Mouse (Mus musculus): ENCODE results near the gene Kansl3. TPM values are rescaled to one million over a fixed set of nuclear protein-coding genes. Genes with fewer than 3 reads are reported as not detected.

The Kansl3 gene
- polyA plus RNA-seq, 1 experiment from 2014 or later, result 44.5 TPM

DNA sequence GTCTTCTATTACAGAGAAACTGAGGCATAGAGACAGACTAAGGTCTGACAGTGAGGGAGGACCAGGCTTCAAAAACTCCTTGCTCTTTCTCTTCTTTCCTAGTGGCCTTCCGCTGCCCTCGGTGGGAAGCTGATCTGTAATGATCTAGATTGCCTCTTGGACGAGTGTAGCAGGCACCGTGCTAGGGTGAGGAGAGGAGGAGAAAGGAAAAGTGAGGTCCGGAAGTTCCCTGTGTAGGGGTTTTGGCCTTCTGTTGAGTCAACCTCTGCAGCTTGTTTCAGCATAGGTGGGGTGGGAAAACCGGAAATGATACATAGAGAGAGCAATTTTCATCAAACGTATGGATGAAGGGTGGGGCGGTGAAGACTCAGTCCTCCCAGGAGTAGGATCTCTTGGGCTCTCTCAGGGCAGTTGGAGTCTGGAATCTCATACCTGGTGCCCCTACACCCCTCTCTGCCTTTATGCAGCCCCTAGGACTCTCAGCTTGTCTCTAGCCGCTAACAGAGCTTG, 60.0 kb downstream of the Kansl3 start:
- H3K4me3 ChIP-seq, result peak overlapping the region; percentile 63

DNA sequence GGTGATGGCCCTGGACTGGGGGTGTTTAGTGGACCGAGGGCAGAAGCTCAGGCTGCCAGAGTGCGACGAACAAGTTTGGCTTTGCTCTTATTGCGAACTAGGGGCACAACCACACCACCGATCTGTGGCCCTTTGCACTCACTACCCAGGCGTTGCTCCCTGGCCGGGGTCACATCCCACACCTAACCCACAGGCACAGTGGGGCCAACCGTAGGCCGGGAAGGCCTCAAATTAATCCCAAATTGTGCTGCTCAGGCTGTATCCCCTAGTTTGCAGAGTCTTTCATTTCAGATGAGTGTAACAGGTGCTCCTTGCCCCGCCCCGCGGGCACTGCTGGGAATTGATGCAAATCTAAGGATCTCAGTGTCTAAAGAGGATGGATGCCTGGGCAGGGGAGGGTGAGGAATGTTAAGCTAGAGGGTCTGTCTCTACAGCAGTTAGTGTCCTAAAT, 60.5 kb downstream of the Kansl3 start:
- Histone ChIP-seq H3K4me1 (replicated peaks) (peaks cover 26% of the 10 kb centered on the region), H3K27ac (no peak overlapping the region), H3K27me3 (ENCODE audit: insufficient read depth, poor library complexity, severe bottlenecking) (peaks cover 40% of the 10 kb centered on the region), H3K9me3 (no peaks in the 10 kb centered on the region), H3K4me3 (peak overlapping the region; percentile 63), H3K36me3 (no peaks in the 10 kb centered on the region)
- DNase-seq (ENCODE audit: low spot score), result peak; percentile 20
- whole genome bisulfite sequencing, result 5% methylated on average over 12 of the region's 12 CpGs

More for the DNA sequence above, 60.0 kb downstream of the Kansl3 start:
- no peak overlapping the region for H3K27ac ChIP-seq
- no peak for DNase-seq (ENCODE audit: low spot score)
- peaks cover 35% of the 10 kb centered on the region for H3K27me3 ChIP-seq (ENCODE audit: insufficient read depth, poor library complexity, severe bottlenecking)
- whole genome bisulfite sequencing, result 52% methylated on average over 9 of the region's 9 CpGs
- peaks cover 25% of the 10 kb centered on the region for H3K4me1 ChIP-seq (replicated peaks)
- H3K9me3 ChIP-seq, result no peaks in the 10 kb centered on the region
- H3K36me3 ChIP-seq, result no peaks in the 10 kb centered on the region

DNA sequence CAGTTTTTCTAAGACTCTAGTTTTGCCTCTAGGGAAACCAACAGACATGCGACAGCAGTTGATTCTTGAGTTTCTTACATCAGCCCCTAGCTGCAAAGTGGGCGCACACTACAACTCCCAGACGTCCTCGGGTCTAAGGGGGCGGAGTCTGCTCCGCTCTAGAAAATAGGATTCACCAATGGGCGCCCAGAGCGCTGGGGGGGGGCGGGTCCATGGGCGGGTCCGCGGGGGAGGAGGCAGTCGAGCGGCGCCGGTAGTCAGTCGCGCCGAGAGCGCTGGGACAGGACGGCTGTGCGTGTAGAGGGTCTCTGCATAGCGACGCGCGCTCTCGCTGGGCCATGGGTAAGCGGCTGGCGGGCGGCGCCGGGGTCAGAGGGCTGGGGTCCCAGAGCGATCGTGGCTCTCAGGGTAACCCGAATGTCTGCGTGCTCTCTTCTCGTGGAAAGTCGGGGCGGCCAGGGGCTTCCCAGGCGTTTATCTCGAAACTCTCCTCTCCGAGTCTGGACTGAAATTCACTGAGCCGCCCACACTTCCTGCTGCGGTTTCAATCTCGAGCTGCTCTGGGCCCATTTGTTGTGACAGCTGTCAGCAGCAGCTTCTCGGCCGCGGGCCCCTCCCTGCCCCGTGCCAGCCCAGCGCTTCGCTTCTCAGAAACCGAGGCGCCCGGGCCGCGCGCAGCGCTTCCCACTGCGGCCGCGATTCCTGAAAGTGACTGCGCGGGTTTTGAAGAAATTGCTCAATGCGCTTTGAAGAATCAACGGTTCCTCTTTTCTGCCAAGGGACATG, 61.3 kb downstream of the Kansl3 start, which contains the start of gene Arid5a:
TSS of gene Arid5a (plus strand) at position 239 of the 786 bp plus-strand sequence.
- H3K4me1 ChIP-seq (replicated peaks), result peaks cover 32% of the 10 kb centered on the region
- under 1% methylated on average over 65 of the region's 65 CpGs for WGBS
- H3K36me3 ChIP-seq, result no peaks in the 10 kb centered on the region
- peak within 1 kb of the TSS; percentile 58; the same call in 1 of the 2 replicates for H3K27ac ChIP-seq
- no peaks in the 10 kb centered on the region for H3K9me3 ChIP-seq
- H3K4me3 ChIP-seq, result peak within 1 kb of the TSS; percentile 63
- H3K27me3 ChIP-seq (ENCODE audit: insufficient read depth, poor library complexity, severe bottlenecking), result peaks cover 47% of the 10 kb centered on the region
- peak; percentile 94 for DNase-seq (ENCODE audit: low spot score)

DNA sequence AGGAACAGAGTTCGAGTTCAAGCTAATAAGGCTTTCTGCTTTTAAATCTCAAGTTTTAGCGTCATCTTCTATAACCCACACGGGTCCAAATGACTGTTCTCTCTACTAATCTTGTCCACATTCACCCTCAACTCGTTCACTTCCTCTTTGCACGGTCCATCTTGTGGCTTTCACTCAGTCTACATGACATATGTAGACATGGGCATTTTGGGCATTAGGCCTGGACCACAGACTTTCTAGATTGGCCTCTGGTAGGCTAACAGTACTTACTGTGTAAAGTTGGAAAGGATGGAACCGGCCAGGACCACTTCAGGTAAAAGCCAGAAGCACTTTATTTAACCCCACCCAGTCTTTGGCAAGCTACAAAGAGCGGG, 61.9 kb downstream of the Kansl3 start:
- no peak overlapping the region for H3K27ac ChIP-seq
- WGBS, result 71% methylated on average over 7 of the region's 7 CpGs
- peaks cover 52% of the 10 kb centered on the region for H3K27me3 ChIP-seq (ENCODE audit: insufficient read depth, poor library complexity, severe bottlenecking)
- no peak for DNase-seq (ENCODE audit: low spot score)
- H3K4me1 ChIP-seq (replicated peaks), result peaks cover 32% of the 10 kb centered on the region
- H3K4me3 ChIP-seq, result no peak overlapping the region
- H3K36me3 ChIP-seq, result no peaks in the 10 kb centered on the region
- H3K9me3 ChIP-seq, result no peaks in the 10 kb centered on the region

DNA sequence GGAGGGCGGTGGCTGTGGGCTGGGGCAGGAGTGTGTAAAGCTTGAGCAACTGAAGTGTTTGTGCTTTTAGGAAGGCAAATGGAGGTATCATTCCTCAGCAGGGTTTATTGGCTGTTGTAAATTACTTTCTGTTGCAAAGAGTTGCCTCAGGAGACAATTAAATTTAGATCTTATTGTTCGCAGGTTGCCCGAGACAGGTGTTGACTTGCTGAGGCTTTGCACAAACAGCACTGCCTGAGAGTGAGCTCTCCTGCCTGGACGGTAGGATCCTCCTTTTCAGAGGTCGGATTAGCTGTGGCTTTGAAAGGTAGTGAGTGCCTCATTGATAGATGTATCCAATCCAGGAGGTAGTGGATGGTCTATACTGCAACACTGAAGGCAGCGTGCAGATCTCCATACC, 62.9 kb downstream of the Kansl3 start:
- Histone ChIP-seq H3K9me3 (no peaks in the 10 kb centered on the region), H3K4me1 (replicated peaks) (peaks cover 32% of the 10 kb centered on the region), H3K36me3 (no peaks in the 10 kb centered on the region), H3K27ac (no peak overlapping the region), H3K4me3 (no peak overlapping the region), H3K27me3 (ENCODE audit: insufficient read depth, poor library complexity, severe bottlenecking) (peaks cover 62% of the 10 kb centered on the region)
- no peak for DNase-seq (ENCODE audit: low spot score)
- WGBS, result 83% methylated on average over 6 of the region's 6 CpGs

DNA sequence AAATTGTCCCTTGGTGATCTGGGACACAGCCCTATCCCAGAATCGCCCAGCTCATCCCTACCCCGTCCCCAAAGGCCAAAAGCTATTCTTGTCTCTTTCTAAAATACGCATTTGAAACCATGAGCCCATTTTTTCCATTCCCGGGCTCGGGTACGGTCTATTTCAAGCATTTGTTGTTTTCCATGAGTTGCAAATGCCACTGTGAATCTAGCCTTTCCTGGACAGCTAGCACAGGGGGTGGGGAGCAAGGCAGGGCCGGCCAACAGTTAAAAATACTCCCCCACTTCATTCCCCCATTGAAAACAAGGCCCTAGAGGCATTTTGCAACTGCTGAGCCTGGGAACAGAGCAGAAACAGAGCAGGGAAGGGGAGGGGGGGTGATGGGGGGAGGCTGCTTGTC, 64.2 kb downstream of the Kansl3 start:
- Histone ChIP-seq H3K27ac (no peak overlapping the region), H3K36me3 (no peaks in the 10 kb centered on the region), H3K27me3 (ENCODE audit: insufficient read depth, poor library complexity, severe bottlenecking) (peaks cover 69% of the 10 kb centered on the region), H3K4me3 (no peak overlapping the region), H3K9me3 (no peaks in the 10 kb centered on the region), H3K4me1 (replicated peaks) (peaks cover 28% of the 10 kb centered on the region)
- DNase-seq (ENCODE audit: low spot score), result no peak
- WGBS, result 73% methylated on average over 7 of the region's 7 CpGs

DNA sequence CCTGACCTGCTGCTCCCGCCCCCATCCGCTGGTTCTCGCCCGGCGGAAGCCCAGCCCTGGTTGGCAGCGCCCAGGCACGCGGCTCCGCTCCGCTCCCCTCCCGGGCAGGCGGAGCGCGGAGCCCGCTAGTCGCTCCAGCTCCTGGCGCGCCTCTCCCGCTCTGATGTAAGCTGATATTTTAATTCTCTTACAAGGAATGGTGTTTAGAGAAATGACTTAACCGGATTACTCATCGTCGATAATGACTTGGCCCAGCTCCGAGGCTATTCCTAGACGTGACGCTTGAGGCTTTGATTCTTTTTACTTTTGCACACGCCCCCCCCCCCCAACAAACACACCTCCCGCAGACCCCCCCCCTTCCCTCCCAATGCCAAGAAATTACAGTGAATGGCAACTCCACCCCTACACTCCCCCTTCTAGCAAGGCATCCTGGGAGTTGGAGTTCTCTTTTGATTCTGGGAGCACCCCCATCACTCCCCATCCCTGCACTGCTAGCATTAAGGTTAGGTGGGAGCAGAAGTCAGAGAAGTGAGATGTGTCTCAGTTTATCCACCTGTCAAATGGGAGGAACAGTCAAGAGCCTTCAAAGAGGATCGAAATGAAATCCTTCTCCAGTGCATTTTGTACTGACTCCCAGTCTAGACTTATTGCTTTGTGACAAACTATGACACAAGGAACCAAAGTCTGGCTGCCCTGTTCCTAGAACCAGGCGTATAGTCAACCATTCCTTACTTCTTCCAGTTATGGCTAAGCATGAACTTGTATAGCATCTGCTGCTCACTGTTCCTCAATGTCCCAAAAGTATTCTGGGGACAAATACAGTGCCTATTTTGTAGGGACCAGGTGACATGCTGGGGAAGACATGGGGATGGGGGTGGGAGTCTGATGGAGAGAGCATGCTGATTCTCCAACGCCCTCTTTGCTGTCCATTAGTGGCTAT, 65.3 kb downstream of the Kansl3 start:
- no peaks in the 10 kb centered on the region for H3K9me3 ChIP-seq
- H3K4me1 ChIP-seq (replicated peaks), result peaks cover 21% of the 10 kb centered on the region
- 9% methylated on average over 30 of the region's 30 CpGs for WGBS
- H3K27me3 ChIP-seq (ENCODE audit: insufficient read depth, poor library complexity, severe bottlenecking), result peaks cover 67% of the 10 kb centered on the region
- DNase-seq (ENCODE audit: low spot score), result peak; percentile 37
- H3K36me3 ChIP-seq, result no peaks in the 10 kb centered on the region
- peak overlapping the region; percentile 50 for H3K4me3 ChIP-seq
- H3K27ac ChIP-seq, result 0 out of 2 replicates have a peak overlapping the region, but pooled peaks have one; percentile 56

DNA sequence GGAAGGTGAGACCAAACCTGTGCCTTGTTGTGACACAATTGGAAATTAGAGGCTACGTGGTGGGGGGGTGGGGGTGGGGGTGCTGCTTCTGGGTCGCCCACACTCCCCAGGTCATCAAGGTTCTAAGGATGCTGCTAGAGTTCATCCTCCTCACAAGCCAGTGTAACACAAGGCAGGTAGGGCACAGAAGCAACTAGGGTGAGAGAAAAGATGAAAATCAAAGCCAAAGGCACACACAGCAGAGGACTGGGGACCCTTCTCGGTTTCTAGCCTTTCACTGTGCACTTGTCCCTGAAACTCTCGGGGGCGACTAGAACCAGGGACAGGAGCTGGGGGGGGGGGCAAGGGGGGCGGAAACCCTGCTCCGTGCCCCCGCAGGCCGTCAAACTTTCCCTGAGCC, 66.0 kb downstream of the Kansl3 start:
- Histone ChIP-seq H3K36me3 (no peaks in the 10 kb centered on the region), H3K9me3 (no peaks in the 10 kb centered on the region), H3K27me3 (ENCODE audit: insufficient read depth, poor library complexity, severe bottlenecking) (peaks cover 69% of the 10 kb centered on the region), H3K27ac (0 out of 2 replicates have a peak overlapping the region, but pooled peaks have one; percentile 56), H3K4me1 (replicated peaks) (peaks cover 14% of the 10 kb centered on the region), H3K4me3 (peak overlapping the region; percentile 50)
- WGBS, result 17% methylated on average over 9 of the region's 9 CpGs
- DNase-seq (ENCODE audit: low spot score), result no peak

DNA sequence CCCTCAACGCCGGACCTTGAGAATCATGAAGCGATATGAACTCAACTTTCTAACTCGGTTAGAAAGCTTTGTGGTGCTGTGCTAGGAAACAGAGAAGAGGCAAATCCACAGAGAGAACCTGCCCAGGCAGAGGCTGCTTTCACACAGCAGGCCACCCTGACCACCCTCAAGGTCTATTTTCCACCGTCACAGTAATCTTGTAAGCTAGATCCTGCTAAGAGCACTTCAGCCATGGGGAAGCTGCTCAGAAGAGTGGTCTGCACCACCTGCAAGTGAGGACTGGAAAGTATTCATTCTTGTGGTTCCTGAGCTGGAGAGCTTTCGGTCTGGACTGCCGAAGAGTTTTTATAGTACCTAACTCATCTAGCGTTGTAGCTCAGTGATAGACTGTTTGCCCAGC, 66.7 kb downstream of the Kansl3 start:
- Histone ChIP-seq H3K27ac (no peak overlapping the region), H3K27me3 (ENCODE audit: insufficient read depth, poor library complexity, severe bottlenecking) (peaks cover 75% of the 10 kb centered on the region), H3K36me3 (no peaks in the 10 kb centered on the region), H3K9me3 (no peaks in the 10 kb centered on the region), H3K4me1 (replicated peaks) (peaks cover 13% of the 10 kb centered on the region), H3K4me3 (no peak overlapping the region)
- no peak for DNase-seq (ENCODE audit: low spot score)
- 83% methylated on average over 8 of the region's 8 CpGs for WGBS

DNA sequence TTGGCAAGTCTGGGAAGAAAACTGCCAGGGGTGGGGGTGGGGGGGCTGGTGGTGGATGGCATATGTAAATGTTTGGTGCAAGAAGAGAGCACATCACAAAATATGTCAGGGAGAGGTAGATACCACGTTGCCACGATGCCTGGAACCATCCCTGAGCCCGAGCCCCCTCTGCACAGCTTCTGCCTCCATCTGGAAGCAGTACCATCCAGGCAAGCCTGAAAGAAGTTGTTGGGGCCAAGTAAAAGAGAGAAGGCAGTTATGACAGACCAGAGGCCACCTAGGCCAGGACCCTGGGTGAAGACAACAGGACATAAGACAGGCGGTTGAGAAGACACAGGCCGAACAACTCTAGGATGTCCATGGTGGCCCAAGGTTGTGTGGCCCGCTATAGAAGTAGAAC, 68.5 kb downstream of the Kansl3 start:
- Histone ChIP-seq H3K27me3 (ENCODE audit: insufficient read depth, poor library complexity, severe bottlenecking) (peaks cover 75% of the 10 kb centered on the region), H3K4me1 (replicated peaks) (peaks cover 13% of the 10 kb centered on the region), H3K36me3 (no peaks in the 10 kb centered on the region), H3K27ac (no peak overlapping the region), H3K9me3 (no peaks in the 10 kb centered on the region), H3K4me3 (no peak overlapping the region)
- WGBS, result 86% methylated on average over 6 of the region's 6 CpGs
- no peak for DNase-seq (ENCODE audit: low spot score)

DNA sequence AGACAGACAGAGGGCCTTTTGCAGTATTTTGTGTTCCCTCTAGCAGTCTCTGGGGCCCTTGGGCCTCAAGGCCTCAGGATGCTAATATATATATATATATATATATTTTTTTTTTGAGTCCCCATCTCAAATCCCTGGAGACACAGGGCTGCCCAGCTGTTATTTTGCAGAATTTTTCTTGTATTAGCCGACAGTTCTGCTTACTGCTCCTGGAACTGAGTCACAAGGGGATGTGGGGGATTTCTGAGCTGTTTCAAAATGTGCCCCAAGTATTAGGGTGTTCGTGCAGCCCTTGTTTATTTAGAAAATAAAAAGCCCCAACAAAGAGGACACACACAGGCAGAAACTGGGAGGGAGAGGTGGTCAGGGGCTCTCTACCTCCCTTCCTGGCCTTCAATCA, 69.3 kb downstream of the Kansl3 start:
- Histone ChIP-seq H3K27me3 (ENCODE audit: insufficient read depth, poor library complexity, severe bottlenecking) (peaks cover 70% of the 10 kb centered on the region), H3K9me3 (no peaks in the 10 kb centered on the region), H3K4me1 (replicated peaks) (peaks cover 12% of the 10 kb centered on the region), H3K4me3 (no peak overlapping the region), H3K36me3 (no peaks in the 10 kb centered on the region), H3K27ac (no peak overlapping the region)
- DNase-seq (ENCODE audit: low spot score), result no peak
- 62% methylated on average over 2 of the region's 2 CpGs for WGBS

DNA sequence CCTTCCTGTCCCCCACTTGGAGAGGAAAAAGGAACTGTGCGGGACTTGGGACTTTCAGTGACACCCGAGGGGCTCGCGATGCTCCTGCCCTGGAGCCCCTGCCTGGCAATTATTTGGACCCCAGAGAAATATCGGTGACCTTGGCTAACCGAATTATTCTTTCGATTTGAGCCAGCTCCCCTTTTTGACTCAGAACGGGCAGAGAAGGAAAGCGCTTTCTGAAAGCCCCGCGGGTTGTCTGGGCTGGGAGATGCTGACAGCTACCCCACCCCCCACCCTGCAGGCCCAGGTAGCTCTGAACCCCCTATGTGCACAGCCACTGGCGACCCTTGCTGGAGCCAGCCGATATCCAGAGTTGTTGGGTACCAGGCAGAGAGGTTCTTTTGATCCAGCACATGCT, 69.9 kb downstream of the Kansl3 start:
- no peak overlapping the region for H3K27ac ChIP-seq
- no peak for DNase-seq (ENCODE audit: low spot score)
- no peaks in the 10 kb centered on the region for H3K9me3 ChIP-seq
- H3K4me3 ChIP-seq, result no peak overlapping the region
- H3K27me3 ChIP-seq (ENCODE audit: insufficient read depth, poor library complexity, severe bottlenecking), result peaks cover 65% of the 10 kb centered on the region
- H3K36me3 ChIP-seq, result no peaks in the 10 kb centered on the region
- 24% methylated on average over 13 of the region's 13 CpGs for WGBS
- H3K4me1 ChIP-seq (replicated peaks), result peaks cover 12% of the 10 kb centered on the region
